Mouse (Mus musculus): ENCODE data around the gene Stoml1.

- no peak for TF ChIP-seq HCFC1 (IDR thresholded peaks at IDR 0.05; ENCODE audit: borderline replicate concordance, insufficient read depth, low read length)
- no peak for TF ChIP-seq MAFK (IDR thresholded peaks at IDR 0.05; ENCODE audit: insufficient read depth, low read depth, low read length)
- no peak for TF ChIP-seq ZNF384 (IDR thresholded peaks at IDR 0.05; ENCODE audit: low read depth, low read length)
- no peak for TF ChIP-seq ZC3H11A (IDR thresholded peaks at IDR 0.05; ENCODE audit: borderline replicate concordance, low read depth, low read length)
These were observed 21.2 kb upstream of the Stoml1 start for GRCm38 (mm10) chr9:58231746-58232145.

Data from ES-E14 (cell line).